Mouse (Mus musculus): Measurements from ENCODE around the gene Cpsf6. TPM values are rescaled to one million over a fixed set of nuclear protein-coding genes. Genes with fewer than 3 reads are reported as not detected.

Cpsf6 gene
- polyA plus RNA-seq, 1 experiment: 36.6 TPM

DNA sequence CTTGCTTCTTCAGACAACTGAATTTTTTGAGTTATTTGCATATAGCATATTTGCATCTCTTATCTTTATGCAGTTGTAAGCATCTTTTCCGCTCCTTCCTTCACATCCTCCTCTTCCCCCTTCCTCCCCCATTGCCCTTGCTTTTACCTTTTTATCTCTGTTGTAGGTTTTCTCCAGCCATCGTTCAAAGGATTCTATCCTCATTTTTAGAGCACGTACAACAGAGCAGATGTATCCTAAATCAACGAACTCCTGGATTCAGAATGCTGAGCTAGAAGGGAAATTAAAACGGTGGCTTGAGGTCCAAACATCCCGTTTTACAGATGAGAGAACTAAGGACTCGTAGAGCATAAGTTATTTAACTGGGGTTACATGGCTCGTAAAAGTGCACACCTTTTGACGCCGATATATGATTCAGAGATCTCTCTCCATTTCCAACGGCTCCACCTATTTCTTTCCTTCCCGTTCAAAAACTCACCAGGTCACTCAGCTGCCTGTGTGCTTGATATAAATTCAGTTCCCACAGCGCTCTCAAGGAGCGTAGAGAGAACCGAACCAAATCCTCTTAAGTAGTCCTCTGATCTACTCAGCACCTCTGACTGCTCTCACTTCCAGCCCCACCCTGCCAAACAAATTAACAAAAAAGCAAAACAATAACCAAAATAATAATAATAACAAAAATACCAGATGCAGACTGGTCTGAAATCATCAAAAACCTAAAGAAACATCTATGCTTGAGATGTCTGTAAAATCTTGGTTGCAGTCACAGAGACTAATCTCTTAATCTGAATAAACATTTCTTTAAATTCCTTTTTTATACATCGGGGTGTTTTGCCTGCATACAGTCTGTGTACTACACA, 2.2 kb downstream of the Cpsf6 start:
- Histone ChIP-seq H3K36me3 (ENCODE audit: control insufficient read depth, insufficient read depth) (peaks cover 4% of the 10 kb centered on the region), H3K27me3 (ENCODE audit: control insufficient read depth, insufficient read depth, insufficient read length) (no peaks in the 10 kb centered on the region), H3K4me3 (ENCODE audit: insufficient read depth, poor library complexity, severe bottlenecking) (no peak overlapping the region), H3ac (ENCODE audit: control insufficient read depth, insufficient read length, low read depth) (no peak overlapping the region), H3K79me2 (ENCODE audit: control insufficient read depth, insufficient read depth) (peaks cover 43% of the 10 kb centered on the region), H3K79me3 (ENCODE audit: low read depth) (peaks cover 35% of the 10 kb centered on the region)
- TF ChIP-seq USF1 (IDR thresholded peaks at IDR 0.05; ENCODE audit: low read depth) (no peak), MYOG (IDR thresholded peaks at IDR 0.05; ENCODE audit: control insufficient read depth, extremely low read depth, insufficient read length) (no peak), CEBPB (IDR thresholded peaks at IDR 0.05; ENCODE audit: low read depth) (no peak), MAX (IDR thresholded peaks at IDR 0.05) (no peak), CTCF (IDR thresholded peaks at IDR 0.05; ENCODE audit: control insufficient read depth, insufficient read depth, insufficient read length) (no peak), MYOD1 (IDR thresholded peaks at IDR 0.05; ENCODE audit: control insufficient read depth, insufficient read length, low read depth) (no peak), FOSL1 (IDR thresholded peaks at IDR 0.05; ENCODE audit: insufficient read depth, low read length, poor library complexity, severe bottlenecking) (no peak)

DNA sequence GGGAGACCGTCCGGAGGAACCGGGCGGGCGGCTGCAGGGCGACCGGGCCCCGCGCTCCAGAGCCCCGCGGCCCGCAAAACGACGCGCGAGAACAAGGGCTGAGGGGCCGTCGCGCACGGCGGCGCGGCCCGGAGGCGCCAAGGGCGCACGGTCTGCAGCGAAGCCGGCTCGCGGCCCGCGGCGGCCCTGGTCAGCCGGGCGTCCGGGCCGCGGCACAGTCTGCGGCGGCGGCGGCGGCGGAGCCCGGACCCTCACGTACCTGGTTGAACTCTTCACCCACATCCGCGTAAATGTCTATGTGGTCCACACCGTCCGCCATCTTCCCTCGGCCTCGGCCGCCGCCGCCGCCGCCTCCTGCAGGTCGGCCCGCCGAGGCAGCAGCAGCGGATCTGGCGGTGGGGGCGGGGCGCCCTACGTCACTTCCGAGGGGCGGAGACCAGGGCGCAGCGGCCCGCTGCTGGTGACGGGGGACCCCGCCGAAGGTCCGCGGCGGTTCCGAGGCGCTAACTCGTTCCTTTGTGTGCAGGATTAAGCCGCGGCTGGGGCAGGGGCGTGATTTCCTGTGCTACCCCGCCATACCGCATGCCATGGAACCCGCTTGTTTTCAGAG, 3.1 kb downstream of the Cpsf6 start:
- TF ChIP-seq FOSL1 (IDR thresholded peaks at IDR 0.05; ENCODE audit: insufficient read depth, low read length, poor library complexity, severe bottlenecking) (no peak), CTCF (IDR thresholded peaks at IDR 0.05; ENCODE audit: control insufficient read depth, insufficient read depth, insufficient read length) (no peak), USF1 (IDR thresholded peaks at IDR 0.05; ENCODE audit: low read depth) (no peak), MYOG (IDR thresholded peaks at IDR 0.05; ENCODE audit: control insufficient read depth, extremely low read depth, insufficient read length) (no peak), MYOD1 (IDR thresholded peaks at IDR 0.05; ENCODE audit: control insufficient read depth, insufficient read length, low read depth) (no peak), CEBPB (IDR thresholded peaks at IDR 0.05; ENCODE audit: low read depth) (no peak), MAX (IDR thresholded peaks at IDR 0.05) (no peak)
- H3K79me2 ChIP-seq (ENCODE audit: control insufficient read depth, insufficient read depth): peaks cover 53% of the 10 kb centered on the region
- H3ac ChIP-seq (ENCODE audit: control insufficient read depth, insufficient read length, low read depth): peak overlapping the region; percentile 96
- peaks cover 4% of the 10 kb centered on the region for H3K36me3 ChIP-seq (ENCODE audit: control insufficient read depth, insufficient read depth)
- no peaks in the 10 kb centered on the region for H3K27me3 ChIP-seq (ENCODE audit: control insufficient read depth, insufficient read depth, insufficient read length)
- peaks cover 45% of the 10 kb centered on the region for H3K79me3 ChIP-seq (ENCODE audit: low read depth)
- H3K4me3 ChIP-seq (ENCODE audit: insufficient read depth, poor library complexity, severe bottlenecking): peak overlapping the region; percentile 85

DNA sequence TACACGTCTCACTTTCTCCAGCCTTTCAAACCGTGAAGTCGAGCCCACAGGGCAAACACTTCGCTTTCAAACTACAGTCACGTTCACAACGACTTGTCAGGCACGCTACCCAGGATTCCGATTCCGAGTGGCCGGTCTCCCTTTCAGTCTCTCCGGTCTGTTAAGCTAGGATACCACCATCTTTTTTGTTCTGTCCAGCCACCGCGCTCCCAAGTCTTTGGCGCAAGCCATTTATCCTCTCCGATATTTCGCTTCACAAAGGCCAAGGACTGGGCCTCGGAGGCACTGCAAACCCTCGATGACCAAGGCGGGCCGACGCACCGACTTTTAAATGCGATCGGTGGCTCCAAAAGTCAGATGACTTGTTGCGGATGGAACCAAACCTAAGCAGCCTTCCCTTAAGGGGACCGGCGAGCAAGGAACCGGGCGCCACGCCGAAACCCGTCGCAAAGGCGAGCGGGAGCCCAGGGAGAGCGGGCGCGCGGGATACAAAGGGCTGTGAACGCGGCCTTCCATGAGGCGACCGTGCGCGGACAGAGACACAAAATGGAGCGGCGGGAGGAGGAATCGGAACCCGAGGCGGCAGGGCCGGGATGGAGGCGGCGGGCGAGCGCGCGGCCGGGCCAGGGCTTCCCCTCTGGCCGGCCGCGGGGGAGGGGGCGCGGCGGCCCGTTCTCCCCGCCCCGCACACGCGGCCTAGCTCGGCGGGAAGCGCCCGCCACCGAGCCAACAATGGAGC, 3.8 kb downstream of the Cpsf6 start:
- TF ChIP-seq MYOD1 (IDR thresholded peaks at IDR 0.05; ENCODE audit: control insufficient read depth, insufficient read length, low read depth) (no peak), CEBPB (IDR thresholded peaks at IDR 0.05; ENCODE audit: low read depth) (no peak), MAX (IDR thresholded peaks at IDR 0.05) (no peak), CTCF (IDR thresholded peaks at IDR 0.05; ENCODE audit: control insufficient read depth, insufficient read depth, insufficient read length) (no peak), MYOG (IDR thresholded peaks at IDR 0.05; ENCODE audit: control insufficient read depth, extremely low read depth, insufficient read length) (no peak), FOSL1 (IDR thresholded peaks at IDR 0.05; ENCODE audit: insufficient read depth, low read length, poor library complexity, severe bottlenecking) (no peak)
- Histone ChIP-seq H3K36me3 (ENCODE audit: control insufficient read depth, insufficient read depth) (peaks cover 4% of the 10 kb centered on the region), H3K79me2 (ENCODE audit: control insufficient read depth, insufficient read depth) (peaks cover 59% of the 10 kb centered on the region), H3ac (ENCODE audit: control insufficient read depth, insufficient read length, low read depth) (peak overlapping the region; percentile 96), H3K79me3 (ENCODE audit: low read depth) (peaks cover 52% of the 10 kb centered on the region), H3K27me3 (ENCODE audit: control insufficient read depth, insufficient read depth, insufficient read length) (no peaks in the 10 kb centered on the region), H3K4me3 (ENCODE audit: insufficient read depth, poor library complexity, severe bottlenecking) (peak overlapping the region; percentile 85)

DNA sequence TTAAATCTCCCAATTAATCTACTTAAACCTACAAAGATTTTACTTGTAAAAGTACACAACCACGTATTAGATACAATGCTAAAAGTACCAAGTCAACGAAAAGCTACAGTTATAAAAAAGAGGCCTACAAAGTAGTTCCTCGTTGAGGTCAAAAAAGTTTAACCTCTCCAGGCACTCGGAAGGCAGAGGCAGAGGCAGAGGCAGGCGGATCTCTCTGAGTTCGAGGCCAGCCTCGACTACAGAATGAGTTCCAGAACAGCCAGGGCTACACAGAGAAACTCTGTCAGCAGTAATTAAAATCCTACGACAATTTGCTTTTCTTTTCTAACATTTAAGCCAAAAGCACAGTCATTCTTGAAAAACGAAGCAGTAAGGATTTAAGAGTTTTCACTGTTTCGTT, 4.7 kb downstream of the Cpsf6 start:
- TF ChIP-seq MYOG (IDR thresholded peaks at IDR 0.05; ENCODE audit: control insufficient read depth, extremely low read depth, insufficient read length) (no peak), CTCF (IDR thresholded peaks at IDR 0.05; ENCODE audit: control insufficient read depth, insufficient read depth, insufficient read length) (no peak), CEBPB (IDR thresholded peaks at IDR 0.05; ENCODE audit: low read depth) (no peak), FOSL1 (IDR thresholded peaks at IDR 0.05; ENCODE audit: insufficient read depth, low read length, poor library complexity, severe bottlenecking) (no peak), MYOD1 (IDR thresholded peaks at IDR 0.05; ENCODE audit: control insufficient read depth, insufficient read length, low read depth) (no peak), USF1 (IDR thresholded peaks at IDR 0.05; ENCODE audit: low read depth) (no peak), MAX (IDR thresholded peaks at IDR 0.05) (no peak)
- H3K36me3 ChIP-seq (ENCODE audit: control insufficient read depth, insufficient read depth): peaks cover 4% of the 10 kb centered on the region
- peak overlapping the region; percentile 85 for H3K4me3 ChIP-seq (ENCODE audit: insufficient read depth, poor library complexity, severe bottlenecking)
- H3K79me2 ChIP-seq (ENCODE audit: control insufficient read depth, insufficient read depth): peaks cover 68% of the 10 kb centered on the region
- no peaks in the 10 kb centered on the region for H3K27me3 ChIP-seq (ENCODE audit: control insufficient read depth, insufficient read depth, insufficient read length)
- peaks cover 60% of the 10 kb centered on the region for H3K79me3 ChIP-seq (ENCODE audit: low read depth)
- no peak overlapping the region for H3ac ChIP-seq (ENCODE audit: control insufficient read depth, insufficient read length, low read depth)

DNA sequence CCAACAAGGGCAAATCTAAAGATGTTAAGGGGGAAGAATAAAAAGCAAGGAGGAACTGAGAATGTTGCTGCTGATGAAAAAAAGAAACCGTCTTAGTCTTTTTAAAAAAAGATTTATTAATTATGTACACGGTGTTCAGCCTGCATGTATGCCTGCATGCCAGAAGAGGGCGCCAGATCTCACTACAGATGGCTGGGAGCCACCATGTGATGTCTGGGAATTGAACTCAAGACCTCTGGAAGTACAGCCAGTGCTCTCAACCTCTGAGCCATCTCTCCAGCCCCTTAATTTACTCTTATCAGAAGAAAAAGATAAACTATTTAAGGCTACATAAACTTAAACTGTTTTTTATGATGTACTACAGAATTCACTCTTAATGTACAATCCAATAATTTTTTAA, 16.7 kb downstream of the Cpsf6 start:
- Histone ChIP-seq H3K27me3 (ENCODE audit: control insufficient read depth, insufficient read depth, insufficient read length) (no peaks in the 10 kb centered on the region), H3ac (ENCODE audit: control insufficient read depth, insufficient read length, low read depth) (no peak overlapping the region), H3K4me3 (ENCODE audit: insufficient read depth, poor library complexity, severe bottlenecking) (no peak overlapping the region), H3K36me3 (ENCODE audit: control insufficient read depth, insufficient read depth) (peaks cover 97% of the 10 kb centered on the region), H3K79me3 (ENCODE audit: low read depth) (peaks cover 27% of the 10 kb centered on the region), H3K79me2 (ENCODE audit: control insufficient read depth, insufficient read depth) (peaks cover 69% of the 10 kb centered on the region)
- TF ChIP-seq USF1 (IDR thresholded peaks at IDR 0.05; ENCODE audit: low read depth) (peak; percentile 46), CTCF (IDR thresholded peaks at IDR 0.05; ENCODE audit: control insufficient read depth, insufficient read depth, insufficient read length) (peak; percentile 40), MYOD1 (IDR thresholded peaks at IDR 0.05; ENCODE audit: control insufficient read depth, insufficient read length, low read depth) (no peak)

Measured in C2C12 (cell line).